Mouse (Mus musculus) adrenal gland, postnatal 0 days (tissue): ENCODE measurements around the gene Slc22a17. TPM values are rescaled to one million over a fixed set of nuclear protein-coding genes. Genes with fewer than 3 reads are reported as not detected.

Source experiments
- microRNA-seq: library from miRNA; unstranded; fragments of <30 nt; microRNA quantifications from one replicate; pipeline ENCODE4, GENCODE M21; 2016; ENCODE audit warnings: borderline replicate concordance; ENCODE audit not compliant: insufficient number of aligned reads
- polyA plus RNA-seq: library from polyadenylated mRNA; unstranded; fragments of >200 nt; fragmentation: Nextera tagmentation; extraction: Ambion mirVana; gene quantifications from 2 replicates; pipeline ENCODE4 v1.2.1, GENCODE M21; 2015

Gene Slc22a17
- polyA plus RNA-seq = 47.4 and 48.2 TPM in 2 replicates

DNA sequence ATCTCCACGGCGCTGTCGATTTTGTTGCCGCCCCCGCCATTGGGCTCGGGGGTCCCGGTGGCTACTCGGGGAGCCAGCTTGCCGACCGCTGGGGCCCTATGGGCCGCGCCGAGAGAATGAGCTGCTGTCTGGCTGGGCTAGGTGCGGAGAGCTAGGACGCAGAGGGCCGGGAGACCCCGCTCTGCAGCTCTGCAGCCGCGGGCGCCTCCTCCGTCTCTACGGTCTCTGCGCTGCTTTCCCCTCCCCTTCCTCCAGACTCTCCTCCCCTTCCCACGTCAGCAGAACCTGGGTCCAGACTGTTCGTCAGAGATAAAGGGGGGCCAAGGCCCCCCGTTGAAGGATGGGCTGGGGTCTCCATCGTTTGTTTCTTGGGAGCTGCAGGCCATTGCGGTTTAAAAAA lies at the start of gene Slc22a17:
TSS of gene Slc22a17 (minus strand) at position 247 of the 400 bp plus-strand sequence.

DNA sequence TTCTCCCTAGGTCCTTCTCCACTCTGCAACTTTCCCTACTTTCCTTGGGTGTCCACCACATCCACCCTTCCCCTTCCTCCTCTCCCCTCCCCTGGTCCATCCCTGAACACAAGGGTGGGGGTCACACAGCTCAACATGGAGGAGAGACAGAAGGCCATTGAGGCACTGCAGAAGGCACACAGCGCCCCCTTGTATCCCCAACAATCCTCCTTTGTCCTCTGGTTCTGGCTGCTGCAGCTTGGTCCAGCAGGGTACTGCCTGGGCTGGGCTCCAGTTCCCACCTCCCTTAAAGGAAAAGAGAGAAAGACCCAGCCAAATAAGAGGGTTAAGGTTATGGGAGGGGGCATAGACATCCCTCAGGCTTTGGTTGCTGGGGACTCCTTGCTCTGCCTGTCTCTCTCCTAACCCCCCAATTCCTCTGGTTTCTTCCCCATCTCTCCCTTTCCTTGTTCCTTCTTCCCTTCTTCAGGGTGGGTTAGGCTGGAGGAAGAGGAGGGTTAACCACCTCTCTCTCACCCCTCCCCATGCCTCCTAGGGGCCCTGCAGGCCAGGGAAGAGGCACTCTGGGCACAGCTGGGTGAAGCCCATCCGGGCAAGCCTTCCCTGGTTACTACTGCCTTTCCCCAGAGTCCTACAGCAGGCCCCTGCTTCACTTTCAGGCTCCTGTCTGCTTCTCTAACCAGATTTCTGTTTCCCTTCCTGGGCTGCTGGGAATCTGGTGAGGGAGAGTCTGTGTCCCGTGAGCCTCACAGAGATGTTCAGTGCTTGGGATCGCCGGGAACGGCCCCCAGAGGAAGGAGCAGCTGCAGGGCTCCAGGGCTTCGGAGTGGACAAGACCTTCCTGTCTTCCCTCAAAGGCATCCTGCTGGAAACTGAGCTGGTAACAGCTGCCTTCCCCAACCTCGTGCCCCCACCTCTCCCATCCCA lies 23.2 kb upstream of the Slc22a17 start, which contains the start of gene Cmtm5:
TSS of gene Cmtm5 (plus strand) at position 358 of the 927 bp plus-strand sequence.

DNA sequence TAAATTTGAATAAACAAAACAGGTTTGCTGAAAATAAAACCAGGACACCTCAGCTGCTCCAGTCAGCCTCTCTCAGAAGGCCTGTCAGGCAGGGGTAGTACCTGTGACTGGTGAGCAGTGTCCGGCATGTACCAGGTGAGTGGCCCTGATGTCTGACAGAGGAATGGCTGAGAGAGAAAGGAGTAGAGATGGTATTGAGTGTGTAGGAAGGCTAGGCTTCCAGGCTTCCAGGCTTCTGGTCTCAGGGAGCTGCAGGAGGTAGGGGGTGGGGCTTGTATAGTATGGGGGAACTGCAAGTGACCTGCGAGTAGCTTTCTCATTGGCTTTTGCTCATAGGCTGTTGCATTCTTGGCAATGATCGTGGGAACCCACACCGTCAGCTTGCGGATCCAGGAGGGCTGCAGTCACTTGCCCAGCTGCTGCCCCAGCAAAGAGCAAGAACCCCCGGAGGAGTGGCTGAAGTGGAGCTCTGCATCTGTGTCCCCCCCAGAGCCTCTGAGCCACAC lies 19.8 kb upstream of the Slc22a17 start, which contains the start of gene Il25:
TSS of gene Il25 (plus strand) at position 51 of the 506 bp plus-strand sequence.

DNA sequence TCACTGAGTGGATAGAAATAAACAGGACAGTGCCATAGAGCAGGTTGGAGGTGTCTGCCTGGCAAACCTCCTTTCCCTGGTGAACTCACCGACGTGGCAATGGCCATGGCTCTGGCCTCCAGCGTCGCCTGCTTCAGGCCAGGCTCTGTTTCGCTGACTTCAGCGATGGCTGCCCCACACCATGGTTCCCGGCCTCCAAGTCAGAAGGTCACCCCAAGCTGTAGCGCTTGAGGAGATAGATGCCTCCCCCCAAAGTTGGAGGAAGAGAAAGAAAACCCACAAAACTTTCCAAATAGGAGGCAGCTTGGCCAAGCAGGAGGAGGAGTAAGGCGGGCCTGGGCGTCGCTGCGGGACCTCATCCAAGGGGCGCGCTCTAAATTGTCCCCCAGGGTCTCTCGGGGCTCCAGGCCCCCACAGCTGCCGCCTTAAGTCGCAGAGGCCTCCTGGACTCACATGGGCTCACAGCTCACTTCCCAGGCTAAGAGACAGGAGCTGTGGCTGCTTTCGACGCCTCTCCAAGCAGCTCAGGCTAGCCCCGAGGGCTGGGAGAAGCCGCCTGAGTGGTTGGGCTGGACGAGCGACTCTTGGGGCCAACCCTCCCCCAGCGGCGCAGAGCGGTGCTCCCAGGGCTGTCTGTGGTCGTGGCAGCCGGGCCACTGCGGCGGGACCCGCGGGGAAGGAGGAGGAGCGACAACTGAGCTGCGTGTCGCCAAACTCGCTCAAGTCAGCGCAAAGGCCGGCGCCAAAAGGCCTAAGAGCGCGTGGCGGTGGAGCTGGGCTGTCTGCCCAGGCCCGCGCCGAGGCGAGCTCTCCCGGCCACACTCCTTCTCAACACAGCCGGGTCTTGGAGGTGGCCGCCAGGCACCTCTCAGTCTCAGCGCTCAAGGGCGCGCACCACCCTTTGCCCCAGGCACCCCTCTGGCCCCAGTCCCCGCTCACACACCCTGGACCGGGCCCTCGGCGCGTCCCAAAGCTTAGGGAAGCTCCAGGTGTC lies 12.7 kb upstream of the Slc22a17 start, which contains the start of gene Efs:
TSS of gene Efs (minus strand) at position 778 of the 994 bp plus-strand sequence.

DNA sequence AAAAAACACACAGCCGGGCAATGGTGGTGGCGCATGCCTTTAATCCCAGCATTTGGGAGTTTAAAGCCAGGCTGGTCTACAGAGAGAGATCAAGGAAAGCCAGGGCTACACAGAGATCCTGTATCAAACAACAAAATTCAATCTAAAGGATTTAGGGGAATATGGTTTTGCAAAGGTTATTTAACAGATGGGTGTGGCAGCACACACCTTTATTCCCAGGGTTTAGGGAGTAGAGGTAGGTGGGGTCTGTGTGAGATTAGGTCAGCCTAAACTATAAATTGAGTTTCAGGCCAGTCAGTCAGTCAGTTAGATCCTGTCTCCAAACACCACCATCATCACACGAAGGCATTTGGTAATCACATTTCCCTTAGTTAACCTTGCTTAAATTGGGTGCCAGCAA lies 20.7 kb downstream of the Slc22a17 start, which contains the start of gene Pabpn1:
TSS of gene Pabpn1 (plus strand) at position 301 of the 400 bp plus-strand sequence.

DNA sequence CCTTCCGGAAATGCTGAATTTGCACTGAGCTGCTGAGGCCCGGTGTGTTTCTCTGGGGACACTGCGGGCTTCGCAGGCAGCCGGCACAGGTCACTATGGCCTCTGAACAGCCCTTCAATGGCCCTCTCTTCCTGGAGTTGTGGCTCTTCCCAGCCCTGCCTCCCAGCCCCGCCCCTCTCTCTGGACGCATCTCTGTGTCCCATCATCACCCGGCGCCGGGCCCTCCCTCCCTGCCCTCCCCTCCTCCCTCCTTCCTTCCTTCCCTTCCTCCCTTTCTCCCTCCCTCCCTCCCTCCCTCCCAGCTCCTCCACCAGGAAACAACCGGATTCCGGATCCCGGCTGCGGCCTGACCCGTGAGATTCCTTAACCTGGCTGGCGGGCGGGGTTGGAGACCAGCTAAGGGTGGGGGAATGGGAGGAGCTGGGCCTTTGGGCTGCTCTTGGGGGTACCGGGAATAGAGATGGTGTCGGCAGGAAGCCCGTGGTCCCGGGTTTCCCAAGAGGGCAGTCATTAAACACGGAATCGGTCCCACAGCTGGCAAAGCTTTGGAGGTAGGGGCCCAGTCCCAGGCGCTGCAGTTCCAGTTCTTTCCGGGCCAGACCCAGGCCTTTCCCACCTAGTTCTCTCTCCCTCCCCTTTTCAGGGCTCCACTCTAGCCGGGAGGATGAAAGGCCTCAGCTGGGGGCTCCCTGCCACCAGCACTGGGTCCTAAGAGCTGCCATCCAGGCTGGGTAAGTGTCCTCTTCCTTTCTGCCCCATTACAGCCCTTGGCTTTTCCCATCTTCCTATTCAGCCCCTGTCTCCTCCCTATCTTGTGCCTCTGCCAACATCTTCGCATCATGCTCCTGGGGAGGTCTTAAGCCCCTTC lies 29.5 kb downstream of the Slc22a17 start, which contains the start of the genes Bcl2l2 and Gm20521:
TSS of gene Bcl2l2 (plus strand) at position 224 of the 868 bp plus-strand sequence.
TSS of gene Gm20521 (plus strand) at position 288 of the 868 bp plus-strand sequence.

DNA sequence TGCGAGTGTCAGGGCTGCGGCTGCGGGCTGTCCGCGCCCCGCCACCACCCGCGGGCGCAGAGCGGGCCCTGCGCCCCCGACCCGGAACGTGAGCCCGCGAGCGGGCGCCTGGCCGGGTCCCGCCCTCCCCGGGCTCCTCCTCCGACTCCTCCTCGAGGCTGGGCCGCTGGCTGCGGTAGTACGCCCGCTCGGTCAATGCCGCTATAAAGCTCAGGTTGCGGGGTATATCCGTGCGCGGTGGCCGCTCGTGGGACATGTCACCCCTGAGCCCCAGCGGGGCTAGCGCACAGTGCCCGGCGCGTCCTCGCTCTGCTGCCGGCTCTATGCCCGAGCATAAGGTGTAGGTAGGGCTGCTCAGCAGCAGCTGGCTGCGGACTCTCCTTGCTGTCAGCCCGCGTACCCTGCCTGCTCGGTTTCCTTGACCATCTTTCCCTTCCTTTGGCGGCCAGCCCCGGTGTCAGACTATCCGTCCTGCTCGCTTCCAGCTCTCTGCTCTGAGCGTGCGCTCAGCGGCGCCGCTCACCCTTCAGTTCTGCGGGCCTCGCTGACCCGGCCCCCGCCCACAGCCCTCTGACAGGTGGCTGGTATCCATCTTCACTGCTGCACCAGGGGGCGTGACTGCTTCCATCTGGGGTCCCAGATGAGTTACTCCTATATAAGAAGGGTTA lies 35.8 kb downstream of the Slc22a17 start, which contains the start of gene Ppp1r3e:
TSS of gene Ppp1r3e (minus strand) at position 503 of the 668 bp plus-strand sequence.

DNA sequence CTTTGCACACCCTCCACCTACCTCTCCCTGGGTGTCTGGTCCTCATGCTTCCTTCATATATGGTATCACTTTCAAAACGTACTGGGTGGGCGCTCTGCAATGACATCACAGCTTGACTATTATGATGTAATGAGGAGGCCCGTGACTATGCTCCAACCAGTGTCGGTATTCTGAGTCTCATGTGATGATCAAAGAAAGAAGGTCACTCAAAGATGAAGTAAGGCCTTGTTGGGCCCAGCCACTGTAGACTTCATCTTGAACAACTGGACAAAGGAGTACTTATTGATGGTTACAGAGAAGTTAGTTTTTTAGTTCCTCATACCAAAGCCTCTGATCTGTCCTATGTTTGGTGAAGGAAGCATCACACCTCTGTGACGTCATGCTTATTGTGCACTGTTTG lies 42.1 kb downstream of the Slc22a17 start, which contains the start of gene Homez:
TSS of gene Homez (minus strand) at position 101 of the 400 bp plus-strand sequence.

Small RNA genes lying within 50 kb of the gene (microRNA-seq; reads per million reads assigned to microRNA genes)
- not detected for gene Mir208a

Other genes starting within 250 kb of the Slc22a17 start
- gene 1700123O20Rik, start 226.9 kb downstream of the Slc22a17 start, polyA plus RNA-seq = 88.8 and 106 TPM in 2 replicates
- 49.4 and 65.2 TPM in 2 replicates for gene Acin1, start 226.2 kb downstream of the Slc22a17 start, polyA plus RNA-seq
- 0.11 and 0.19 TPM in 2 replicates for gene Gm29776, start 214.3 kb downstream of the Slc22a17 start, polyA plus RNA-seq
- gene Cebpe, start 201.0 kb downstream of the Slc22a17 start, polyA plus RNA-seq = 0.77 and 1.2 TPM in 2 replicates
- 16.5 and 30.8 TPM in 2 replicates for gene Slc7a8, start 131.2 kb downstream of the Slc22a17 start, polyA plus RNA-seq
- 1.1 and 1.5 TPM in 2 replicates for gene Rnf212b, start 99.0 kb downstream of the Slc22a17 start, polyA plus RNA-seq
- 5.6 and 9.5 TPM in 2 replicates for gene Homez, start 42.2 kb downstream of the Slc22a17 start, polyA plus RNA-seq
- gene Ppp1r3e, start 35.6 kb downstream of the Slc22a17 start, polyA plus RNA-seq = 1.6 and 1.8 TPM in 2 replicates
- 3.2 and 4.3 TPM in 2 replicates for gene Bcl2l2, start 29.8 kb downstream of the Slc22a17 start, polyA plus RNA-seq
- 2.8 TPM in 1 of 2 replicates, not detected in the other for gene Gm20521, start 29.7 kb downstream of the Slc22a17 start, polyA plus RNA-seq
- 56.6 and 88.0 TPM in 2 replicates for gene Pabpn1, start 20.6 kb downstream of the Slc22a17 start, polyA plus RNA-seq
- 10.4 and 13.2 TPM in 2 replicates for gene Efs, start 13.0 kb upstream of the Slc22a17 start, polyA plus RNA-seq
- gene Il25, start 19.6 kb upstream of the Slc22a17 start, polyA plus RNA-seq = 0.32 TPM in 1 of 2 replicates, not detected in the other
- 5.5 and 12.5 TPM in 2 replicates for gene Cmtm5, start 23.1 kb upstream of the Slc22a17 start, polyA plus RNA-seq
- 1.1 and 3.5 TPM in 2 replicates for gene Myh6, start 53.8 kb upstream of the Slc22a17 start, polyA plus RNA-seq
- not detected in 2 replicates for gene Gm17428, start 63.8 kb upstream of the Slc22a17 start, polyA plus RNA-seq
- 1.7 and 2.2 TPM in 2 replicates for gene Myh7, start 81.5 kb upstream of the Slc22a17 start, polyA plus RNA-seq
- 77.4 and 82.0 TPM in 2 replicates for gene Ngdn, start 102.3 kb upstream of the Slc22a17 start, polyA plus RNA-seq
- gene Zfhx2, start 179.2 kb upstream of the Slc22a17 start, polyA plus RNA-seq = 4.4 and 6.0 TPM in 2 replicates
- gene Thtpa, start 181.7 kb upstream of the Slc22a17 start, polyA plus RNA-seq = 13.7 and 16.6 TPM in 2 replicates
- 10.0 and 17.4 TPM in 2 replicates for gene Ap1g2, start 193.5 kb upstream of the Slc22a17 start, polyA plus RNA-seq
- gene Jph4, start 203.8 kb upstream of the Slc22a17 start, polyA plus RNA-seq = 3.6 and 7.0 TPM in 2 replicates